Mouse (Mus musculus): ENCODE data around the gene Peg10. TPM values are rescaled to one million over a fixed set of nuclear protein-coding genes. Genes with fewer than 3 reads are reported as not detected.
A peak's percentile ranks its signal among the peaks of the same experiment; 100 is the strongest.

Gene Peg10
- 1 to 10 TPM; 7.9 to 9.6 TPM for total RNA-seq (2021)
- long read RNA-seq, partial matches to known transcripts = 0 of 1 reads
- long read RNA-seq, other reads (novel, unspliced or antisense) = 1 of 1 reads

- DNase-seq (ENCODE audit: low spot score in 2 of 2) = peak; percentile 81 to 85
These were observed at the start of gene Peg10, which contains the start of gene Sgce for GRCm38 (mm10) chr6:4746696-4747439. Peg10 (plus strand) TSS chr6:4747306. Sgce (minus strand) TSS chr6:4747207.

DNA sequence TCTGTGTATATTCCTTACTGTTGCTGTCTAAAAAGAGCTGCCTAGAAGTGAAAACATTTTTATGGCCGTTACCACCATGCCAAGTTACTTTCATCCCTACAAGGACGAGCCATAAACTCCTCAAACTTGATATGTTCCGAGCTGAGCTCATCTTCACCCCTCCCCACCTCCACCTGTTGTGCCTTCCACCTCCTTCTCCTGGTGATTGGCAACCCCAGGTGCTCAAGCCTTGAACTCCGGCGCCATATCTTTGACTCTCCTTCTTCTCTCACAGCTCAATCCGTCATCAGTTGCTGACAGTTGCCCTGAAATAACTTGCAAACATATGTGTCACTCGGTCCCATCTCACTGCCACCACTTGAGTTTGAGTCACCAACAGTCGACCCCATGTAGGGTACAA, 45.5 kb upstream of the Peg10 start:
- no peak for DNase-seq (ENCODE audit: low spot score in 2 of 2)

DNA sequence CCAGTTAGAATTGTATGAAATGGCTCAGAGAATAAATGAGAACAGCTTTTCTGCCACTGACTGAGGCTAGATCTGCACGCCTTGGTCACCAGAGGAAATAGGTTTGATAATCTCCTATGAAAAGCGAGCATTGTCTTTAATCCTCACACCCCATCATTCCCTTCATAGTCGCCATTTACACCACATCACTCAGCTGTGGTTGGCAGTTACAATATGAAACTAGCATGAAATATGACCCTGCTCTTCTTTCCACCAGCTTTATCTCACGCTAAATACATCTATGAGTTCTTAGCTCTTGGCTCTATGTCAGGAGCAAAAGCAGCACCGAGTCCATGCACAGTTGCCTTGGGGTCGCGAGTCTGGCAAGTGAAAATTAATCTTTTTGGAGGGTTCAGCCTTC, 43.2 kb upstream of the Peg10 start:
- no peak for DNase-seq (ENCODE audit: low spot score in 2 of 2)

DNA sequence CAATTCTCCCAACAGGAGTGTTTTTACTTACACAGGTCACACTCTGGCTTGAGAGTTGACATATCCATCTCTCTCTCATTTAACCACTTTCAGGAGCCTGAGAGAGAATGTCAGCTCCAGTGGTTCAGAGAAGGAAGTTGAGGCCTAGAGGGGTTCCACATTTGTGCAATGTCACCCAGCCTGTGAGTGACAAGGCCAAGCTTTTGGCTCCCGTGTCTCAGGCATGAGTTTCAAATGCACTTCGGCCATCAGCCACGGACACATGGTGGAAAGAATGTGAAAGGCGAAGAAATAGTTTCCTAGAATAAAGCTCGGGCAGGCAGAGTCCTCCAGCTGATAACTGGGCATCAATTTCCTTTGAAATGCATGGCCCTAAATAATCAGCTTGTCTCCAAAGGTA, 40.7 kb upstream of the Peg10 start:
- no peak for DNase-seq (ENCODE audit: low spot score in 2 of 2)

DNA sequence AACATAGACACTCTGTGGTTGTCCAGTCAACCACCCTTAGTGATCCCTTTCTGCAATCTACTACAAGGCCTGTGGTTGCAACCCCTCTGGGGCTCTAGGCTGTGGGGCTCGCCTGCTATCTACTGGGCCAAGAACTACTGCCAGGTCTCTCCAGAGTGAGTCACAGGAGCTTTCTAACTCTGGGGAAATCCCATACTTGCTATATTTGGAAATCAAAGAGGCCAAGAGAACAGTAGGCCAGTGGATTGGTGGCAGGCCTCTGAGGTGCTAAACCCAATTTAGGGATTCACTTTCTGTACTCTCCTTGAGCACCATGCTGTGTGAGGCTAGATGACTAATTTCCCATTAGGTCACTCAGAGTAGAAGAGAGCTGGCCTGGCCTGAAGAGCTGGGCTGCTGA, 38.1 kb upstream of the Peg10 start:
- DNase-seq (ENCODE audit: low spot score in 2 of 2) = no peak

GRCm38 (mm10) chr6:4716171-4716570, 30.9 kb upstream of the Peg10 start:
- no peak for DNase-seq (ENCODE audit: low spot score in 2 of 2)

- DNase-seq (ENCODE audit: low spot score in 2 of 2) = no peak
These were observed 29.8 kb upstream of the Peg10 start for GRCm38 (mm10) chr6:4717344-4717743.

- no peak for DNase-seq (ENCODE audit: low spot score in 2 of 2)
These were observed 25.0 kb upstream of the Peg10 start for GRCm38 (mm10) chr6:4722142-4722541.

- no peak for DNase-seq (ENCODE audit: low spot score in 2 of 2)
These were observed 24.4 kb upstream of the Peg10 start for GRCm38 (mm10) chr6:4722739-4723138.

- DNase-seq (ENCODE audit: low spot score in 2 of 2) = no peak
These were observed 22.9 kb upstream of the Peg10 start for GRCm38 (mm10) chr6:4723998-4724757.

DNA sequence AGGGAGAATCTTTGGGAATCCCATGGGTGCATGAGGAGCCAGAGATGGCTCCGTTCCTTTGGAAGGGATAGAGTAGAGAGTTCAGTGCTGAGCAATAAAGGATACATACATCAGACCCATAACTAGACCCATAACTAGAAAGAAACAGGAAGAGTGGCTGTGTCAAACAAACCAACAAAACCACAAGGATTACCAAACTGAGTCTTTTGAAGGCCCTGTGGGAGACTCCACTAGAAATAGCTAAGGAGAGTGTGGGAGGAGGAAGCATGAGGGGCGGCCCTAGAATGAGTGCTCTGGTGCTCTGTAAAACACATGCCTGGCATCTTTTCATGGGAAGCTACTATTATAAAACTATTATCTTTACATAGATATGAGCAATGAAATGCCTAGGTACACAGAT, 18.8 kb upstream of the Peg10 start:
- no peak for DNase-seq (ENCODE audit: low spot score in 2 of 2)

GRCm38 (mm10) chr6:4731675-4732074, 15.4 kb upstream of the Peg10 start:
- DNase-seq (ENCODE audit: low spot score in 2 of 2) = no peak

GRCm38 (mm10) chr6:4733208-4733607, 13.9 kb upstream of the Peg10 start:
- no peak for DNase-seq (ENCODE audit: low spot score in 2 of 2)

DNA sequence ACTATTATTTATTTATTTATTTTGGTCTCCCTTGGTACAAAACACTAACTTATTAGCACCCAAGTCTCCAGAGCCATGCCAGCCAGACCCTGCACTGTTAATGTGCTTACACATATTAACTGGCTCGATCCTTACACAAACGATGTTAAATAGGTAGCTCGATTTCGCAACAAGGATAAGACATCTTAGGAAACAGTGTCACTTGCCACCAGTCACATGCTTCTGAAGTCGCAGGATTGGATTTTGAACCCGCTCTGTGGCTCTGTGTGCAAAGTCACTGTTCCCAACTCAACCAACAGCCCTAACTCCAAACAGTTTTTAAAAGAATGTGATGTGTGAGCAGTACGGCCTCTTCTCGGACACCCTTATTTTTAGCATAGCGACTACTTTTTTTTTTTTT, 10.7 kb upstream of the Peg10 start:
- DNase-seq (ENCODE audit: low spot score in 2 of 2) = no peak

- no peak for DNase-seq (ENCODE audit: low spot score in 2 of 2)
These were observed 9.0 kb upstream of the Peg10 start for GRCm38 (mm10) chr6:4738034-4738629.

- DNase-seq (ENCODE audit: low spot score in 2 of 2) = no peak
These were observed 8.4 kb upstream of the Peg10 start for GRCm38 (mm10) chr6:4738717-4739116.

DNA sequence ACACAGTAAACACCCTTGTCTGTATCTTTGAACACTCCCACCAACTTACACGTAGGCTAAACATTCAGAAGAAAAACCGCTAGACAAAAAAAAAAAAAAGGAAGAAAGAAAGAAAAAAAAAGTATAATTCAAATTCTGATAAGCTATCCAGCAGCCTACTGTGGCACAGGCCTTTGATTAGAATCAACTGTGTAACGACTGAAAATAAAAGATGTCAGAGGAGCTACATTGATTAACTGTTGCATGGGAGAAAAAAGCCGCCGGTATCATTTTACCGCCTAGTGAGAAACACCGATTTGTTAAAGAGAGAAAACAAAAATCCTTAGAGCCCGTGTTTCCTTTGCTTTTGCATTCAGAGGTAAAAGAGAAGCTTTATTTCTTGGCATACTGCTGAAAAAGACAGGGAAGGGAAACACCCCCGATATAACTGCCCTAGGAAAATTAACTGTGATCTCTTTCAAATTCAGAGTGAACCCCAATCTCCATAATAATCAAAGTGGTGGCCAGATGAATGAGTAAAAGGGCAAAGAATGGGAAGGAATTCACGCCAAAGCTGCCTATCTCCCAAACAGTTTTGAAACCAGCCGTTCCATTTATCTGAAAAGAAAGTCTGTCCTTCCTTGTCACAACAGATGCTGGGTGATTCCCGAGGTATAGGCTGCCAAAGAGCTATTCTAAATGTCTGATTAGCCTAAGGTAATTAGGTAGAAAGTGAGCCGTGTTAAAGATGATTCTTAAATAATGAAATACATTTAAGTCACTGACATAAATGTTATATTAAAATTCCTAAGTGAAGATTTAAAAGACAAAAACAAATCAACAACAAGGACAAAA, 7.4 kb upstream of the Peg10 start:
- DNase-seq (ENCODE audit: low spot score in 2 of 2) = no peak

GRCm38 (mm10) chr6:4740511-4740910, 6.6 kb upstream of the Peg10 start:
- DNase-seq (ENCODE audit: low spot score in 2 of 2) = peak; percentile 43 to 45

- peak in 1 of 2 experiments; percentile 27 for DNase-seq (ENCODE audit: low spot score in 2 of 2)
These were observed 940 bp upstream of the Peg10 start for GRCm38 (mm10) chr6:4746036-4746695.

GRCm38 (mm10) chr6:4747677-4748505, 785 bp downstream of the Peg10 start:
- peak; percentile 32 to 52 for DNase-seq (ENCODE audit: low spot score in 2 of 2)
